Mouse (Mus musculus) MN1 (cell line): ENCODE measurements at regions not wholly inside any gene's neighbourhood (a gene's known extent, or its start where the extent isn't known, plus 50 kb on each side); places are given as distances from the start of the nearest gene placed in this dataset.

Experiments
- DNase-seq: peaks from one replicate; pipeline ENCODE4 v3.0.0-alpha.2; 2016; ENCODE audit warnings: low spot score

GRCm38 (mm10) chr12:79966621-79967490 is 146.0 kb downstream of the Zfp36l1 start:
- no peak for DNase-seq

GRCm38 (mm10) chr12:79966289-79966615 is 146.6 kb downstream of the Zfp36l1 start:
- DNase-seq = no peak

GRCm38 (mm10) chr12:79965471-79966288 is 147.1 kb downstream of the Zfp36l1 start:
- no peak for DNase-seq

GRCm38 (mm10) chr12:79963443-79964025 is 149.3 kb downstream of the Zfp36l1 start:
- DNase-seq = no peak

- DNase-seq = no peak
These were observed 150.1 kb downstream of the Zfp36l1 start for GRCm38 (mm10) chr12:79962649-79963236.

GRCm38 (mm10) chr12:79961881-79962280 is 150.9 kb downstream of the Zfp36l1 start:
- DNase-seq = no peak

- DNase-seq = no peak
These were observed 151.7 kb downstream of the Zfp36l1 start for GRCm38 (mm10) chr12:79961076-79961475.

- DNase-seq = no peak
These were observed 152.4 kb downstream of the Zfp36l1 start for GRCm38 (mm10) chr12:79960446-79960845.

GRCm38 (mm10) chr12:79959540-79960305 is 153.1 kb downstream of the Zfp36l1 start:
- DNase-seq = no peak

- DNase-seq = no peak
These were observed 155.6 kb downstream of the Zfp36l1 start for GRCm38 (mm10) chr12:79957211-79957610.

- no peak for DNase-seq
These were observed 156.5 kb downstream of the Zfp36l1 start for GRCm38 (mm10) chr12:79956351-79956750.

- DNase-seq = no peak
These were observed 157.3 kb downstream of the Zfp36l1 start for GRCm38 (mm10) chr12:79955501-79955900.

GRCm38 (mm10) chr12:79950579-79951112 is 162.2 kb downstream of the Zfp36l1 start:
- DNase-seq = no peak

- peak; percentile 51 for DNase-seq
These were observed 163.6 kb downstream of the Zfp36l1 start for GRCm38 (mm10) chr12:79949101-79949824.

- DNase-seq = no peak
These were observed 165.2 kb downstream of the Zfp36l1 start for GRCm38 (mm10) chr12:79947574-79947973.

- DNase-seq = no peak
These were observed 166.0 kb downstream of the Zfp36l1 start for GRCm38 (mm10) chr12:79946777-79947176.

- DNase-seq = no peak
These were observed 166.9 kb downstream of the Zfp36l1 start for GRCm38 (mm10) chr12:79945899-79946298.

- no peak for DNase-seq
These were observed 167.9 kb downstream of the Zfp36l1 start for GRCm38 (mm10) chr12:79944714-79945493.

GRCm38 (mm10) chr12:79944090-79944489 is 168.7 kb downstream of the Zfp36l1 start:
- DNase-seq = no peak
